Mouse (Mus musculus) bone marrow macrophage, adult 2 months (primary cell): ENCODE results near the gene Clrn1.

ENCODE experiments used
- CTCF ChIP-seq: IDR thresholded peaks from 2 replicates; pipeline ENCODE4 v1.5.1; 2012; ENCODE audit warnings: low read depth, mild to moderate bottlenecking, low read length, moderate library complexity
- POLR2A ChIP-seq: IDR thresholded peaks from 2 replicates; pipeline ENCODE4 v1.6.1; 2012; ENCODE audit warnings: mild to moderate bottlenecking, low read depth, low read length, borderline replicate concordance

DNA sequence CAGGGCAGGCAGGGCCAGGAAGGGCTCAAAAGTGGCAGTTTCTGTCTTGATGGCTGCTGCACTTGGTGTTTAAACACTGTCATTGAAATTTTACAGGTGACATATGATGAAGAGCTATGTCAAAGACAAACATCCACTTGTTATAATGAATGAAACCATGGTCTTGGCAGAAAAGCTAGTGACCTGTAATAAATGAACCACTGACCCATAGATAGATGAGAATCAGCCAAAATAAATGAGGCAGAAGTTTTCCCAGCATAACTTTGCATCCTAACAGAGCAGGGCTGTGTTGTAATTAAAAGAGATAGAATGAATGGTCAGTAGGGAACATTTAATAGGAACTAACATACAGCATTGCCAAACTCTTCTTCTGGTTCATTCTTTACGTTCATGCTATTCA, 4.1 kb downstream of the Clrn1 start:
- no peak for TF ChIP-seq POLR2A
- no peak for TF ChIP-seq CTCF
